Mouse (Mus musculus) midbrain, embryonic 10.5 days (tissue): ENCODE measurements around the gene Pbx3. TPM values are rescaled to one million over a fixed set of nuclear protein-coding genes. Genes with fewer than 3 reads are reported as not detected.

Experiments
- DNase-seq: peaks from one replicate; pipeline ENCODE4 v3.0.0-alpha.2; 2017; ENCODE audit warnings: low spot score
- H3K27ac ChIP-seq: fragments of 300-500 bp; sonication (generic); replicated peaks from 2 replicates; pipeline ENCODE4 v1.5.1; 2016; ENCODE audit warnings: mild to moderate bottlenecking
- H3K27me3 ChIP-seq: fragments of 300-500 bp; sonication (generic); 2 replicates; pipeline ENCODE4 v1.6.1; 2016; ENCODE audit warnings: low read depth, mild to moderate bottlenecking; ENCODE audit not compliant: poor library complexity, severe bottlenecking
- H3K36me3 ChIP-seq: fragments of 300-500 bp; sonication (generic); 2 replicates; pipeline ENCODE4 v1.6.1; 2016; ENCODE audit warnings: mild to moderate bottlenecking, moderate library complexity
- H3K4me1 ChIP-seq: fragments of 300-500 bp; sonication (generic); 2 replicates; pipeline ENCODE4 v1.6.1; 2016
- H3K4me3 ChIP-seq: fragments of 300-500 bp; sonication (generic); 2 replicates; pipeline ENCODE4 v1.5.1; 2016; ENCODE audit warnings: mild to moderate bottlenecking, moderate library complexity
- H3K9me3 ChIP-seq: fragments of 300-500 bp; sonication (generic); replicated peaks from 2 replicates; pipeline ENCODE4 v1.6.1; 2016; ENCODE audit warnings: mild to moderate bottlenecking
- WGBS: fragments of 180-500 bp; shearing (Covaris S2); methylation state at CpG from one replicate; pipeline ENCODE4 v1.1.7; 2016; 5-methylcytosine and 5-hydroxymethylcytosine counted together
- polyA plus RNA-seq: library from polyadenylated mRNA; unstranded; fragments of >200 nt; fragmentation: Nextera tagmentation; extraction: Ambion mirVana; gene quantifications from 2 replicates; pipeline ENCODE4 v1.2.1, GENCODE M21; 2016

Gene Pbx3
- polyA plus RNA-seq, 1 experiment from 2014 or later: 32.3 TPM

GRCm38 (mm10) chr2:34279726-34280125, 93.2 kb downstream of the Pbx3 start:
- Histone ChIP-seq H3K9me3 (no peaks in the 10 kb centered on the region), H3K4me1 (peaks cover 50% of the 10 kb centered on the region), H3K4me3 (no peak overlapping the region), H3K27ac (peak overlapping the region; percentile 34), H3K36me3 (no peaks in the 10 kb centered on the region), H3K27me3 (no peaks in the 10 kb centered on the region)
- WGBS: 44% methylated on average over 6 of the region's 6 CpGs
- DNase-seq: no peak

- no peaks in the 10 kb centered on the region for H3K36me3 ChIP-seq
- H3K9me3 ChIP-seq: no peaks in the 10 kb centered on the region
- 90% methylated on average over 10 of the region's 10 CpGs for WGBS
- H3K4me1 ChIP-seq: peaks cover 26% of the 10 kb centered on the region
- H3K27ac ChIP-seq: no peak overlapping the region
- H3K27me3 ChIP-seq: no peaks in the 10 kb centered on the region
- DNase-seq: no peak
- no peak overlapping the region for H3K4me3 ChIP-seq
Observed at GRCm38 (mm10) chr2:34275630-34276193, 97.2 kb downstream of the Pbx3 start.

GRCm38 (mm10) chr2:34262046-34262445, 110.9 kb downstream of the Pbx3 start:
- Histone ChIP-seq H3K27ac (no peak overlapping the region), H3K4me3 (no peak overlapping the region)

GRCm38 (mm10) chr2:34260653-34261076, 112.3 kb downstream of the Pbx3 start:
- H3K27ac ChIP-seq: no peak overlapping the region
- H3K4me1 ChIP-seq: peaks cover 30% of the 10 kb centered on the region
- H3K9me3 ChIP-seq: no peaks in the 10 kb centered on the region
- 45% methylated on average over 4 of the region's 4 CpGs for WGBS
- no peak for DNase-seq
- no peaks in the 10 kb centered on the region for H3K27me3 ChIP-seq
- no peak overlapping the region for H3K4me3 ChIP-seq
- no peaks in the 10 kb centered on the region for H3K36me3 ChIP-seq

More at GRCm38 (mm10) chr2:34262046-34262445, 110.9 kb downstream of the Pbx3 start:
- Histone ChIP-seq H3K9me3 (no peaks in the 10 kb centered on the region), H3K36me3 (no peaks in the 10 kb centered on the region), H3K4me1 (peaks cover 30% of the 10 kb centered on the region), H3K27me3 (no peaks in the 10 kb centered on the region)
- DNase-seq: no peak

- H3K9me3 ChIP-seq: no peaks in the 10 kb centered on the region
- no peak overlapping the region for H3K4me3 ChIP-seq
- no peaks in the 10 kb centered on the region for H3K36me3 ChIP-seq
- WGBS: 84% methylated on average over 2 of the region's 2 CpGs
- H3K27me3 ChIP-seq: no peaks in the 10 kb centered on the region
- H3K4me1 ChIP-seq: peaks cover 39% of the 10 kb centered on the region
- no peak for DNase-seq
- no peak overlapping the region for H3K27ac ChIP-seq
Observed at GRCm38 (mm10) chr2:34258256-34258655, 114.7 kb downstream of the Pbx3 start.

GRCm38 (mm10) chr2:34257611-34258010, 115.3 kb downstream of the Pbx3 start:
- no peak overlapping the region for H3K27ac ChIP-seq
- whole genome bisulfite sequencing: 87% methylated on average over 2 of the region's 2 CpGs

GRCm38 (mm10) chr2:34256000-34256553, 116.9 kb downstream of the Pbx3 start:
- WGBS: 96% methylated on average over 6 of the region's 6 CpGs
- H3K4me1 ChIP-seq: peaks cover 44% of the 10 kb centered on the region
- H3K9me3 ChIP-seq: no peaks in the 10 kb centered on the region
- no peaks in the 10 kb centered on the region for H3K27me3 ChIP-seq
- DNase-seq: no peak
- no peaks in the 10 kb centered on the region for H3K36me3 ChIP-seq
- H3K4me3 ChIP-seq: no peak overlapping the region
- H3K27ac ChIP-seq: no peak overlapping the region

More at GRCm38 (mm10) chr2:34257611-34258010, 115.3 kb downstream of the Pbx3 start:
- Histone ChIP-seq H3K4me1 (peaks cover 41% of the 10 kb centered on the region), H3K4me3 (no peak overlapping the region), H3K9me3 (no peaks in the 10 kb centered on the region), H3K27me3 (no peaks in the 10 kb centered on the region), H3K36me3 (no peaks in the 10 kb centered on the region)
- no peak for DNase-seq

GRCm38 (mm10) chr2:34253627-34254026, 119.3 kb downstream of the Pbx3 start:
- Histone ChIP-seq H3K4me1 (peaks cover 52% of the 10 kb centered on the region), H3K27me3 (no peaks in the 10 kb centered on the region), H3K27ac (no peak overlapping the region), H3K36me3 (no peaks in the 10 kb centered on the region), H3K9me3 (no peaks in the 10 kb centered on the region), H3K4me3 (no peak overlapping the region)
- no peak for DNase-seq
- WGBS: 58% methylated on average over 1 of the region's 1 CpGs

- Histone ChIP-seq H3K36me3 (no peaks in the 10 kb centered on the region), H3K27me3 (no peaks in the 10 kb centered on the region), H3K4me1 (peaks cover 54% of the 10 kb centered on the region), H3K9me3 (no peaks in the 10 kb centered on the region), H3K4me3 (no peak overlapping the region), H3K27ac (no peak overlapping the region)
- 70% methylated on average over 1 of the region's 1 CpGs for WGBS
- DNase-seq: no peak
Observed at GRCm38 (mm10) chr2:34253111-34253510, 119.8 kb downstream of the Pbx3 start.

GRCm38 (mm10) chr2:34252286-34252685, 120.7 kb downstream of the Pbx3 start:
- no peak overlapping the region for H3K4me3 ChIP-seq
- H3K27me3 ChIP-seq: no peaks in the 10 kb centered on the region
- H3K9me3 ChIP-seq: no peaks in the 10 kb centered on the region
- 76% methylated on average over 3 of the region's 3 CpGs for WGBS
- peaks cover 47% of the 10 kb centered on the region for H3K4me1 ChIP-seq
- DNase-seq: no peak
- H3K36me3 ChIP-seq: no peaks in the 10 kb centered on the region
- no peak overlapping the region for H3K27ac ChIP-seq

- H3K27ac ChIP-seq: peak overlapping the region; percentile 91
- WGBS: 4% methylated on average over 18 of the region's 18 CpGs
- no peak for DNase-seq
- no peaks in the 10 kb centered on the region for H3K9me3 ChIP-seq
- peaks cover 61% of the 10 kb centered on the region for H3K4me1 ChIP-seq
- peak overlapping the region; percentile 64 for H3K4me3 ChIP-seq
- no peaks in the 10 kb centered on the region for H3K36me3 ChIP-seq
- H3K27me3 ChIP-seq: no peaks in the 10 kb centered on the region
Observed at GRCm38 (mm10) chr2:34249961-34250658, 122.8 kb downstream of the Pbx3 start.

- H3K4me1 ChIP-seq: peaks cover 61% of the 10 kb centered on the region
- WGBS: 2% methylated on average over 15 of the region's 15 CpGs
- no peaks in the 10 kb centered on the region for H3K9me3 ChIP-seq
- no peaks in the 10 kb centered on the region for H3K36me3 ChIP-seq
- H3K27me3 ChIP-seq: no peaks in the 10 kb centered on the region
- peak overlapping the region; percentile 64 for H3K4me3 ChIP-seq
- H3K27ac ChIP-seq: peak overlapping the region; percentile 91
- peak; percentile 92 for DNase-seq
Observed at GRCm38 (mm10) chr2:34249141-34249960, 123.6 kb downstream of the Pbx3 start.
